Mouse (Mus musculus) cerebellum, adult 2 months (tissue): Measurements from ENCODE around the gene Maml3.

ENCODE experiments used
- CTCF ChIP-seq: fragments of 200-500 bp; IDR thresholded peaks from 2 replicates; pipeline ENCODE4 v1.5.1; 2011; ENCODE audit warnings: low read depth, mild to moderate bottlenecking, control low read depth, low read length, moderate library complexity, borderline replicate concordance; ENCODE audit not compliant: insufficient read depth
- POLR2A ChIP-seq: fragments of 200-500 bp; IDR thresholded peaks from 2 replicates; pipeline ENCODE4 v1.6.1; 2011; ENCODE audit warnings: low read length, control low read depth, borderline replicate concordance; ENCODE audit not compliant: insufficient read depth

- TF ChIP-seq CTCF, result no peak
- TF ChIP-seq POLR2A, result no peak
Measured at GRCm38 (mm10) chr3:52035404-52035803, 69.5 kb downstream of the Maml3 start.
